12 mouse cellular contexts compared by ENCODE assay signal in genomic region chr5:110222757-110223156, GRCm38 (mm10).
"Had no signal": no experiment of that assay in that cellular context is flagged by ENCODE, and none has a peak within 500 bp of the region (broad histone marks: within the 10 kb centered on the region; RNA-seq: fewer than 3 reads in every experiment).

No protein-coding gene starts in this region.

- H3K4me2 ChIP-seq: limb, embryonic 13.5 days; liver, embryonic 15.5 days; midbrain, embryonic 11.5 days; midbrain, embryonic 15.5 days; neural tube, embryonic 12.5 days had no signal

- H3K4me3 ChIP-seq: limb, embryonic 13.5 days; liver, embryonic 15.5 days; midbrain, embryonic 15.5 days; neural tube, embryonic 12.5 days had no signal

- ATAC-seq: lung, postnatal 0 days; midbrain, embryonic 15.5 days had no signal

- H3K27ac ChIP-seq: kidney, postnatal 0 days; limb, embryonic 13.5 days; liver, embryonic 15.5 days; midbrain, embryonic 15.5 days; neural tube, embryonic 12.5 days had no signal

- H3K27me3 ChIP-seq: limb, embryonic 13.5 days; liver, embryonic 15.5 days; midbrain, embryonic 15.5 days; neural tube, embryonic 12.5 days had no signal

- H3K4me1 ChIP-seq: limb, embryonic 13.5 days; liver, embryonic 15.5 days; midbrain, embryonic 15.5 days; neural tube, embryonic 12.5 days had no signal

- DNase-seq: kidney, postnatal 36 days; lung, adult 2 months; lung, postnatal 36 days; thymus, adult 18-20 months; thymus, postnatal 14 days had no signal

- H3K9ac ChIP-seq: limb, embryonic 13.5 days; liver, embryonic 15.5 days; midbrain, embryonic 15.5 days; neural tube, embryonic 12.5 days had no signal

- H3K9me3 ChIP-seq: limb, embryonic 13.5 days; liver, embryonic 15.5 days; midbrain, embryonic 15.5 days; neural tube, embryonic 12.5 days had no signal
